Mouse (Mus musculus) bone marrow, adult 2 months (tissue): ENCODE measurements at regions not wholly inside any gene's neighbourhood (a gene's known extent, or its start where the extent isn't known, plus 50 kb on each side); places are given as distances from the start of the nearest gene placed in this dataset.

Experiments
- CTCF ChIP-seq: fragments of 200-500 bp; IDR thresholded peaks from 2 replicates; pipeline ENCODE4 v1.5.1; 2011; ENCODE audit warnings: low read length, control low read depth; ENCODE audit not compliant: control insufficient read depth, insufficient read depth
- POLR2A ChIP-seq: fragments of 200-500 bp; IDR thresholded peaks from 2 replicates; pipeline ENCODE4 v1.6.1; 2011; ENCODE audit warnings: low read depth, mild to moderate bottlenecking, control low read depth, low read length, borderline replicate concordance; ENCODE audit not compliant: control insufficient read depth

GRCm38 (mm10) chr10:118769751-118770150, 100.3 kb downstream of the Dyrk2 start:
- no peak for TF ChIP-seq CTCF
- no peak for TF ChIP-seq POLR2A
